Mouse (Mus musculus) T-helper 2 cell (primary cell): ENCODE results near the gene Smg6.

Experiments
- in situ Hi-C: fragments of 300-600 bp; cut with MboI, MseI; formaldehyde crosslinking; loops from one replicate; pipeline ENCODE4 v1.15.1; 2025; ENCODE audit warnings: high pct_unique_total_duplicates

Smg6 gene

DNA sequence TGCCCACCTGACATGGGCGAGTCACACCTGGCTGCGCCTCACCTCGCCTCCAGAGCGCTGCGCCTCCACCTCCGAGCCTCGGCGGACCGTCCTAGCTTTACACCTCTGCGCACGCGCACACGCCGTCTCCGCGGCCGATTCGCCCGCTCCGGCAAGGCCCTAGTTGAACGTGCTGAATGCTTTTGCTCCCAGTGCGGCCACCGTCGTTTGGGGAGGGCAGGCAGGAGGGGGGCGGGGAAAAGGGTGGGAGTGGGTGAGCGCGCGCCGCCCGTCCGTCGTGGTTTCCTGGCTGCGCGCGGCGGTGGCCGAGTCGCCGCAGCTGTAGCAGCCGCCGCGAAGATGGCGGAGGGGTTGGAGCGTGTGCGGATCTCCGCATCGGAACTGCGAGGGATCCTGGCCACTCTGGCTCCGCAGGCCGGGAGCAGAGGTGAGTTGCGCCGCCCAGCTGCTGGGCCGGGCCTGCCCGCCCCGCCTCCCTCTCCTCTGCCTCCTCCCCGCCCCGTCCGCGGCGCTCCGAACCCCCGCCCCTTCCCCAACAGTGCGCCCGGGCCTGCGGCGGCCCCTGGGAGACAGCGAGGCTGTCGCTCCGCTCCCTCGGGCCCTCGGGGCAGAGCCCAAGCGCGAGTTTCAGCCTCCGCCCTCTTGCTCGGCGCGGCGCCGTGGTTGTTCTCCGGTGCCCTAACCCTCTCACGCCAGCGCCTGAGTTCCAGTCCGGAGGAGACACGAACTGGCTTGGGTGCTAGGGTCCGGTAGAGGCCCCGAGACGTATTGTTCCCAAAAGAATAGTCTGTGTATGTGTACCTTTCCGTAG lies at the start of gene Smg6, which contains the start of gene Srr:
Gene Smg6 (plus strand): TSS at position 247 of the 811 bp plus-strand sequence.
Gene Srr (minus strand): TSS at position 372 of the 811 bp plus-strand sequence.
- in situ Hi-C loops, result no loop called here

DNA sequence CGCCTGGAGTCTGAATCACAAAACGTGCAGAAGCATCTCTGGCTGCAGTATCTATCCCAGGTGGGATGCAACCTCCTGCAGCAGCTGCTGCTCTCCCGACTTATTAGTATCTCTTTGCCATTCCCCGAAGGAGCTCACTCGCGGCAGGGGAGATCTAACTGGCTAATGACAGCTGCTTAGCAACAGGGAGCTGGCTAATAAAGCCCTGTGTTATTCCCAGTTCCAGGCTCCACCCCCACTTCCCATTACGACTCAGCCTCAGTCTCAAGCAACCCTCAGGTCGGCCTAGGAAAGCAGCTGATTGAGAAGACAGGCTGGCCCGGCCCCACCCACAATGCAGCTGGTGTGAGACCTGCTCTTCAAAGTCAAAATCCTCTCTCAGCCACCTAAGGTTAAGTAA lies 48.8 kb upstream of the Smg6 start:
- in situ Hi-C loops, result no loop called here

DNA sequence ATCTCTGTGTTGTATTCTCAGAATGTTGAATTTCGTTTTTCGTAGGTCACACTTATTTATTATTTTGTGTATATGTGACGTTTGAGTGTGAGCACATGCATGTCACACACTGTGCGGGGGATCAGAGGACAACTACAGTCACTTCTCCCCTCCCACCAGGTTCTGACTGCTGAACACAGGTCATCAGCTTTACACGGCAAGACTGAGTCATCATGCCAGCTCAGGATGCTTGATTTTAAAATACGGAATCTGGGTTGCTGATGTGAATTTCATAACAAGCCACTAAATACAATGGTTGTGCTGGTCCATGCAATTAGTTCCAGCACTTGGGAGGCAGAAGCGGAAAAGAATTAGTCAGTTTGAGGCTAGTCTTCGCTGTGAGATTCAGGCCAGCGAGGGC lies 44.6 kb upstream of the Smg6 start:
- in situ Hi-C loops, result no loop called here

DNA sequence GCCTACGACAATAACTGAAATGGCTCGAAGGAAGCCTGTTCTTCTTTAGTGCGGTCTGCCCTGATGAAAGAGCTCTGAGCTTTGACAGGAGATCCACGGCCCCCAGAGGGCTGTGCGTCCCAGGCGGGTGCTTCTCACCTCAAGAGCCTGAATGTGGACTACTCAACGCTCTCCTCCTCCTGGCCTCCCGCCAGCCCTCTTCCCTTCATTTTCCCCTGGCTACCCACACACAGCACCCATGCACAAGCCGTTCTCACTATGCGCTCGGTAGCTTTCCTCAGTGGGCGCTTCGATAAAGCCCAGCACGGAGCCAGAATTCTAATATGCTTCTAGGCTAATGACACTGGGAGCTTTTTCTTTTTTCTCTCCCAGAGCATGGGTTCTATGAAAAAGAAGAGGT lies 43.6 kb upstream of the Smg6 start:
- in situ Hi-C loops, result no loop called here

DNA sequence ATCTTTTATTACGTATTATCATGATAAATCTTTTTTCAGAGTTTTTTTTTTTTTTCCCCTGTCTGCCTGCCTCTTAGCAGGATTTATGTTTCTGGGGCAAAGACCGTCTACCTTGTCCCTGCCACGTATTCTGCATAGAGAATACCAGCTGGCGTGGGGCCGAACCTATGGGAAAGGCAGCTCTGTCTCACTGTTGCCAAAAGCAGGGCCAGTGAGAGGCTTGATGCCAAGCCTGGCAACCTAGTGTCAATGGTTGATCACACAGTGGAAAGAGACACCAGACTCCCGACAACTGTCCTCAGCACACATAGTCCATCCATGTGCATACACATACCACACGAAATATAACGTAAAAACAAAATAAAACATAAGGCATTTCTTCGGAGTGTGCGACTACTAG lies 42.5 kb upstream of the Smg6 start:
- in situ Hi-C loops, result no loop called here

DNA sequence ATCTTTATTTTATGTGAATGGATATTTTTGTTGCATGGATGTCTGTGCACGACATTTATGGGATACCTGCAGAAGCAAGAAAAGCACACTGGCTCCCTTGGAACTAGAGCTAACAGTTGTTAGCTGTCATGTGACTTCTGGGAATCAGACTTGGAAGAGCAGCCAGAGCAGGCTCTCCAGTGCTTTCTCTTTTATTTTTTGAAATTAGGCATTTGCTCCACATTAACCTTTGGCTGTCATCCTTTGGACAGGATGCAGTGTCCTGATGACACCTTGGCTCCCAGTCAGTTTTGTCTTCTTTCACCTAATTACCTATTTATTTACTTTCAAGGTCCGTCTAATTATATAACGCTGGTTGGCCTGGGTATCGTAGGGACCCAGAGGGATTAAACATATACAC lies 31.0 kb upstream of the Smg6 start:
- in situ Hi-C loops, result no loop called here

DNA sequence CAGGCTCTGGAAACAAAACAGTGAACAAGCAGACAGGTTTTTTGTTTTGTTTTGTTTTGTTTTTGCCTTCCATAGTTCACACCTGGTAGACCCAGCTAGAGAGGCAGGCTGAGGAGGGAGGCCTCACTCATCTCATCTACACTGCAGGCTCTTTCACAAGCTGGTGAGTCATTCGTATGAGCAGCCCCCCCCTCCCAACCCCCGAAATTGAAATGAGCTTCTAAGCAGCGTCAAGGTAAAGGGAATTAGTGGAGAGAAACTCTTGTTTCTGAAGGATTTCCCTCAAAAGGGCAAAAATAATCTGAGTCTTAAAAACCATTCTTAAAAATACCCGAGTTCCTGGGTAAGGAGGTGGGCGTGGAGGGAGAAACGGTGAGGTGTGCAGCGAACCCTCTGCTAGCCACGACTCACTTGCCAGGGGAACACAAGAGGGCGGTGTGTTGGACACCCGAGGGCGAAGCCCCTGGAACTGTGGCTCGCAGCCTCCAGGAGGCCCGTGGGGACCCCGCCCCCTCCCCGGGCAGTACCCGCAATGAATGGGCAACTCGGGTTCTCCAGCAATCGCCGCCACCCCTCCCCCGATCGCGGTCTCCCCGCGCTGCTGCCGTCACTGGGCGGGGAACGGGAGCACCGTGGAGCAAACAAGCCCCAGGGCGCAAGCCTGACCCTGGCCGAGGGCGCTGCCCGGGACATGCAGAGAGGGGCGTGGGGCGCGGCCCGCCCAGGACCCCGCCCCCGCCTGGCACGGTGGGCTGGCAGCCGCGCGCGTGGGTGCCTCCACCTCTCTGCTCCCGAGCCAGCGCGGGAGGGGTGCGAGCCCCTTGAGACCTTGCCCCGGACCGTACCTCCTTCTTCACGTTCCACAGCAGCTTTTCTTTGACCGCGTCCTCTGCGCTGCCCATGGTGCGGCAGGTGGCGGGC lies 29.4 kb upstream of the Smg6 start:
- in situ Hi-C loops, result no loop called here

DNA sequence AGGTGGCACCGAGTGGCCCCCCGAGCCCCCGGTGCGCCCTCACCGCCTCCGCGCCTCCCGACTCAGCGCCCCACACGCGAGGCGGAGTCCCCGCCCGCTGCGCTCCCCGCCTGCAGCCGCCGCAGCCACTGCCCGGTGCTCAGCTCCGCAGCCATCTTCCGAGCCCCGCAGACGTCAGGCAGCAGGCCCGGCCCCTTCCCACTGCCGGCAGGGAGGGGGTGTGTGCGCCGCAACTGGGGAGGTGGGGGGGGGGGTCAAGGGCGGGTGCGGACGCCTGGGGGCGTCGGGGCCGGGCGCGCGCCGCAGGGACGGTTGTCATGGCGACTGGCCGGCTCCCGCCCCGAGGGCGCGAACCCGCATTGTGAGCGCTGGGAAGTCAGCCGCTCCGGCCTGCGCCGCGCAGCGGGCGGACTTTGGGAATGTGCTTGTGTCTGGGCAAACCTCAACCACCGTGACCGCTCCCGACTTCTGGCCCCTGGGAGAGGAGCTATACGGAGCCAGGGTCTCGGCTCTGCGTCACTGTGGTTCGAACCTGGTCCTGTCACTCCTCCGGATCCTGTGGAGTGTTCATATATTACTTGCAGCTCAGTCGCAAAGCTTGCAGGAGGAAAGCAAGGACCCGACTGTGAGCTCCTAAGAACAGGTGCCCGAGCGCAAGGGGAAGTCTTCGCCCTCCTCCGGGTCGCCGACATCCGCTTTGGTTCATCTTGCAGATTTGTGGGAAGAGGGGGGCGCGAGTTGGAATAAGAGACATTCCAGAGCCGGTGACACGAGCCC lies 28.5 kb upstream of the Smg6 start, which contains the start of gene Sgsm2:
Gene Sgsm2 (minus strand): TSS at position 160 of the 777 bp plus-strand sequence.
- in situ Hi-C loops, result no loop called here

DNA sequence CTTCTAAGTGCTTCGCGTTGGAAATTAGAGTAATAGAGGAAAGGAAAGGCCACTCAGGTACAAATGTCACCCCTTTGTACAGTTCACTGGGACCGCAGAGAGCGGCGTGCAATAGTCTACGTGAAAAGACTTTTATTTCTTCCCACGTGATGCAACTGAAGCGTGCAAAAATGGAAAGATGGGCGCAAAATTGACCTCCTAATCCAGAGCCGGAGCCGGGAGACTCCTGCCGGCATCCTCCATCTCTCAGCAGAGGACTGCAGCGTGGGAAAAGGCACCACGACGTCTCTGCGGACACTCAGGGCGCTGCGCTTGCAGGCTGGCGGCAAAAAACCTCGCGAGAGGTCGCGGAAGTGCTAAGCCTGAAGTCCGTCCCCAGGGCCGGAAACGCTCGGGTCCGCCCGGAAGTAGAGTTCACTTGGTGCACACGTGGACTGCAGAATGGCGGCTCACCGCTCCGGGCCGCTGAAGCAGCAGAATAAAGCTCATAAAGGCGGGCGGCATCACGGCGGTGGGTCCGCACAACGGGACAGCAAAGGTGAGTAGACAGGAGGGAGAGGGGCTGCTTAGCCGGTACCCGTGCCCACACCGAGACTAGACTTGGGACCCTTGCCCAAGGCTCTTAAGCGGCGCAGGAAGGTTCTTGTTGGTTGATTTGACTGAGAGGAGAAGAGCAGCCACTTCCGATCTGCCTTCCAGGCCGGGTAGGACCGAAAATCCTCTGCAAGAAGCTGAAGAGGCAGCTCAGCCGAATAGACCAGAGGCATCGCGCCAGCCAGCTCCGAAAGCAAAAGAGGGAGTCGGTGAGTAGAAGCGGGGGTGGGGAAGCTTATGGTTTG lies 27.7 kb upstream of the Smg6 start, which contains the start of gene Tsr1:
Gene Tsr1 (plus strand): TSS at position 394 of the 839 bp plus-strand sequence.
- in situ Hi-C loops, result no loop called here

DNA sequence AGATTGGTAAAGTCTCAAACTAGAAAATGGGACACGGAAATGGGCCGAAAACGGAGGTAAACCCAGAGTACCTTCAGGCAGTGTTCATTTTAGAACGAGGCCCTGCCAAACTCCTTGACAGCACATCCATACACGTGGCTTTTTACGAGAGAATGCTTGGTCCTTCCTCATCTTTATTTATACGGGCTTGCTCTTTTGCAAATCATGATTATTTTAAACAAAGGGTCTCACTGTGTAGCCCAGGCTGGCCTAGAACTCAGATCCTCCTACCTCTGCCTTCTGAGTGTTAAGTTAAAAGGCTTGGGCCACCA lies 27.2 kb upstream of the Smg6 start:
- in situ Hi-C loops, result no loop called here

DNA sequence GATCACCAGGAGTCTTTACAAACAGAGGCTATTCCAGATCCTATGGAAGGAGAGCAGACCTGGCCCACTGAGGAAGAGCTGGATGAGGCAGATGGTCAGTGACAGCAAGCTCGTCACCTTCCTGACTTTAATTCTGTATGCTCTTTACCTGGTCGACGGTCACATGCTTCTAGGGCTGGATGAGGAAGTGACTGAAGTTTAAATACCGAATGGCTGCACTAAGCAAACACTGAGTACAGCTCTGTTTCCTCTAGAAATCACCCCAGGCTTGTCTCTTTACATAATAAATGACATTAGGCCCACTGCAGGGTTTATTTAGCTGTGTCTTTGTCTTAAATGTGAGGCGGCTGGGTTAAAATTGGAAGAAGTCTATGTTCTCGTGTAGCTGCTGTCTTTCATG lies 24.1 kb upstream of the Smg6 start:
- in situ Hi-C loops, result no loop called here

DNA sequence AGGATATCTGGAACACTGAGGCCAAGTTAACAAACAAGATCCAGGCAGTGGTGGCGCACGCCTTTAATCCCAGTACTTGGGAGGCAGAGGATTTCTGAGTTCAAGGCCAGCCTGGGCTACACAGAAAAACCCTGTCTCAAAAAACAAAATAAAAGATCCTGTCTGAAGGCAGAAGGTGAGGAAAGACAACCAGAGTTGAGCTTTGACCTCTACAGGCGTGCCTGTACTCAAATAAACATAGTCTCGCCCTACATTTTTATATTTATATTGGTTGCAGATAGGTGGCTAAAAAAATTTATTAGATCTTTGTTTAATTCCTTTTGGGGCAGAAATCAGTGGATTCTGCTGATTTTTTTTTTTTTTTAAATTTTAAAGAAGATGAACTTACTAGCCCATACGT lies 23.2 kb upstream of the Smg6 start:
- in situ Hi-C loops, result no loop called here

DNA sequence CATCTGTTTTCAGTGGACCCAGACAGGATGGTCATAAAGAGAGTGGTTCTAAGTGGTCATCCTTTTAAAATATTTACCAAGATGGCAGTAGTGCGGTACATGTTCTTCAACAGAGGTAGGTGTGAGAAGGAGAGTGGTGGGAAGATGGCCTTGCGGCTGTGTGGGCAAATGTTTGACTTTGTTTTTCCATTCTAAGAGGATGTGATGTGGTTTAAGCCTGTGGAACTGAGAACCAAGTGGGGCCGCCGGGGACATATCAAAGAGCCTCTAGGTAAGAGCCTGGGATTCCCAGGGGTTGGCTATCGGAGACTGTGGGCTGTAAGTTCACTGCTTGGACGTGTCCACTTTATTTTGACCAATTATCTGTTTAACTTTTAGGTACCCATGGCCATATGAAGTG lies 17.8 kb upstream of the Smg6 start:
- in situ Hi-C loops, result no loop called here

DNA sequence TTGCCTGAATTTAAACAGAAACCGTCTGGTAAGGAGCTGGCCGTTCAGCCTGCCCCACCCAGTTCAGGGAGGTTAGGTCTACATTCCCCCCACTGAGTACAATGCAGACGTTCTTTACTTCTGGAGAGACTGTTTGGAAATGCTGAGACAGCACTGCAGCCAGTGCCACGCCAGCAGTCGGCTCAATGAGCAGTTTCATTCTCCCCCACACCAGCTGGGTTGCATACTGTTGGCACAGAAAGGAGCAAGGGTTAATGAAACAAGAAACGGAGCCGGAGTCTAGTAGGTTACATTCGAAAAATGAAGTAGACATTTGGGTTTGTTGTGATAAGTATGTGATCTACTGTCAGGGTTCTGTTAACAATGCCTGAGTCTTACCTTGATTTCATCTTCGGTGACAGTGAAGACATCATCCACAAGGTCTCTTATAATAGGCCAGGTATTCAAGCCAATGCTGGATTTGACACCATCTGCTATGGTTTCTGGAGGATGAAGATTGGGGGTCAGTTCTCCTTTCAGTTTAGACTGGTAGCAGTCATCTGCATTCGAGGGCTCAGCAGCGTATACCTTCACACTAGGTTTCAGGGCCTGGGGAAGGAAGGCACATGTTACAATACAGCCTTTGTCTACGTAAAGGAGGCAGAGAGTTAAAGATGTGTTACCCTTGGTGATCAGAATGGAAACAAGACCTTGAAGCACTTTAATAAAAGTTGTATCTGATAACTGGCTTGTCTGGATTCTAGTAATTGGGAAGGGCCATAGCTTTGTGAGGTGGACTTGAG lies 16.8 kb upstream of the Smg6 start:
- in situ Hi-C loops, result no loop called here

DNA sequence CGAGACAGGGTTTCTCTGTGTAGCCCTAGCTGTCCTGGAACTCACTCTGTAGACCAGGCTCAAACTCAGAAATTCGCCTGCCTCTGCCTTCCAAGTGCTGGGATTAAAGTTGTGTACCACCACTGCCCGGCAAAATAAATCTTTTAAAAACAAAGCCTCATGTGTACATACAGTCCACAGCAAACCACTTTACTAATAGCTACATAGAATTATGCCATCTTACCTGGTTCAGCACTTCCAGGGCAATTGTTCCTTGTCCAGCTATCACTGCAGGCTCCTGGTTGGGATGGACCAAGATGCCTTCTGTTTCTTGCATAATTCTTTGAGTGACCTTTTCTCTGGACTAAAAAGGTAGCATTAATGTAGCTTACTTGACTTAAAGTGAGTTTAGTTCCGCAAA lies 15.6 kb upstream of the Smg6 start:
- in situ Hi-C loops, result loop anchor here (5.0 kb wide), 1 partner anchor 48 kb away; no protein-coding TSS in a partner anchor

DNA sequence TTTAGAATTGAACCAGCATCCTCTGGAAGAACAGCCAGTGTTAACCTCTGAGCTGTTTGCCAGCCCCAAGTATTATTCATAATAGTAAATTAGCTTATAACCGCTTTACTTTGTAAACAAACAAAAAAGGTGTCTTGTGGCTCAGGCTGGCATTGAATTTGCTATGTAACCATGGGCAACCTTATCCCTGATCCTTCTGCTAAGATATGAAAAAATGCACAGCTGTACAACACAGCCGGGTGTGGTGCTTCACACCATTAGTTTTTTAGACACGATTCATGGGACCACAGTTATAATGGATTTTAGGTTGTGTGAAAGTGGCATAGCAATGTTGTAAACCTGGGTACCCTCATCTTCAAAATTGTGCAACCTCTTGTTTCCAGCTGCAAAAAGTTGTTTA lies 13.1 kb upstream of the Smg6 start:
- in situ Hi-C loops, result loop anchor here (5.0 kb wide), 1 partner anchor 50 kb away; no protein-coding TSS in a partner anchor

DNA sequence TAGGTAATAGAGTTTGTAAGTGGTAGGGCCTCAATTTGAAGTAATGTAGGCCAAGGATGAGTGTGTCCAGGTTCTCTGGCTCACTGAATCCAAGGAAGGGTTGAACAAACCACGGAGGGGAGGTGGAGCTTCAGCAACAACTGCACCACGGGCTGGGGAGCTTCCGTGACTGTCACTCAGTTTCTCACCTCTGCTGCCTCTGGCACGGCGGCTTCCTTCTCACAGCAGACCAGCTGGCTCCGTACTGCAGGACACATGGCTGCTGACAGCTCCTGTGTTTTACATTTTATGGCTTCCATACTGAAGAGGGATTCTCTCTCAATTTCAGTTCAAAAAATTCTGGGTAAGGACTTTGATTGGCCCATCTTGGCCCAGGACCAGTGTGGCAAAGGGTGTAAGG lies 6.4 kb upstream of the Smg6 start:
- in situ Hi-C loops, result no loop called here

DNA sequence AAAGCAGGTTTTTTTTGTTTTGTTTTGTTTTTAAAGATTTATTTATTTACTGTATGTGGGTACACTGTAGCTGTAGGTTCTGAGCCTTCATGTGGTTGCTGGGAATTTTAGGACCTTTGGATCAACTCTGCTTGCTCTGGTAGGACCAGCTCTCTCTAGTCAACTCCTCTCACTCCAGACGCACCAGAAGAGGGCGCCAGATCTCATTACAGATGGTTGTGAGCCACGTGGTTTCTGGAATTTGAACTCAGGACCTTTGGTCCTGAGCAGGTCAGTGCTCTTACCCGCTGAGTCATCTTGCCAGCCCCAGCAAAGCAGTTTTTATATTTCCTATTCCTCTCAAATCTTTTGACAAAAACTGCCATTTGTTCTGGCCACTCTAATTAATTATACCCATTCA lies 1.5 kb upstream of the Smg6 start:
- in situ Hi-C loops, result no loop called here

DNA sequence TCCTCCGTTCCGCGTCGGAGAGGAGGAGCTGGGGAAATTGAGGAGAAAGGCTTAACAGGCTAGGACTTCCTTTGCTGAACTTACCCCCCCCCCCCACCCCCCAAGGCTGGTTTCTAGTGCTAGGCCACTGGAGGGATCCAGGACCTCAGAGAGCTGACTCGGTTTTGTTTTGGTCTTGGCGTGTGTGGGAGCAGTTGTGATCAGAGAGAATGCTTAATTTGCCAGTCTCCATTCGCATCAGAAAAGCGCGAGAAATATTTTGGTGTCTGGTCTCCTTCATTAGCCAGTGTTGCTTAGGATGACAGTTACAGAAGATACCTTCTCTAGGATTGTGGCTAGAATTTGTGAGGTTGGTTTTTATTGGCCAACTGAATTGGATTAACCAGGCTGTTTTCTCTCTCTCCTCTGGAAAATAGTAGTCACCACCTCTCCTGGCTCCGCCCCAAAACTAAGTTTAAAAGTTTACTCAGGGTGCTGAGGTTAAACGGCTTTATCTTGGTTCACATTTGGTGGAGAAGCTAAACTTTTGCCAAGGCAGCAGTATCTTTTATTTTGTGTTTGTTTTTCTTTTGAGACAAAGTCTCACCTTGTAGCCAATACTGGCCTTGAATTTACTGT lies 874 bp downstream of the Smg6 start:
- in situ Hi-C loops, result no loop called here
